Mouse (Mus musculus) cerebellum, postnatal 14 days (tissue): ENCODE measurements at regions not wholly inside any gene's neighbourhood (a gene's known extent, or its start where the extent isn't known, plus 50 kb on each side); places are given as distances from the start of the nearest gene placed in this dataset.

Experiments used
- DNase-seq, 2 experiments: peaks; one replicate each; pipeline ENCODE4 v3.0.0; 2021; ENCODE audit warnings: mixed read lengths in 2 of 2

- DNase-seq, result no peak
These were observed 196.9 kb upstream of the Cep126 start for GRCm38 (mm10) chr9:8330886-8331476.

- peak in 1 of 2 experiments; percentile 22 for DNase-seq
These were observed 203.3 kb upstream of the Trpc6 start for GRCm38 (mm10) chr9:8340628-8341027.

- no peak for DNase-seq
These were observed 192.9 kb upstream of the Trpc6 start for GRCm38 (mm10) chr9:8351071-8351470.
